Mouse (Mus musculus): ENCODE results near the gene Vps26c. TPM values are rescaled to one million over a fixed set of nuclear protein-coding genes. Genes with fewer than 3 reads are reported as not detected.

Gene Vps26c
- polyA plus RNA-seq, 1 experiment from 2014 or later: 42.3 TPM

GRCm38 (mm10) chr16:94549813-94550212, 23.2 kb upstream of the Vps26c start:
- DNase-seq (ENCODE audit: low spot score): no peak
- no peak for ATAC-seq (replicated peaks; ENCODE audit: low FRiP score, low read depth)
- H3K4me2 ChIP-seq (ENCODE audit: low read length): no peak overlapping the region
- no peaks in the 10 kb centered on the region for H3K27me3 ChIP-seq (ENCODE audit: insufficient read depth, low read length)
- no peak overlapping the region for H3K4me3 ChIP-seq (replicated peaks; ENCODE audit: low read depth, low read length)
- no peaks in the 10 kb centered on the region for H3K9me3 ChIP-seq (replicated peaks; ENCODE audit: low read length)
- H3K4me1 ChIP-seq (replicated peaks; ENCODE audit: insufficient read depth, low read length): no peaks in the 10 kb centered on the region
- 60% methylated on average over 10 of the region's 10 CpGs for WGBS
- H3K36me3 ChIP-seq (ENCODE audit: insufficient read depth, low read length): no peaks in the 10 kb centered on the region
- no peak for TF ChIP-seq CTCF (IDR thresholded peaks at IDR 0.05; ENCODE audit: low read depth)
- H3K27ac ChIP-seq: no peak overlapping the region
- H3K9ac ChIP-seq (ENCODE audit: low read depth, low read length): no peak overlapping the region

- no peak overlapping the region for H3K9ac ChIP-seq (ENCODE audit: low read depth, low read length)
- DNase-seq (ENCODE audit: low spot score) (no peak), ATAC-seq (replicated peaks; ENCODE audit: low FRiP score, low read depth) (no peak)
- H3K4me3 ChIP-seq (replicated peaks; ENCODE audit: low read depth, low read length): no peak overlapping the region
- H3K4me1 ChIP-seq (replicated peaks; ENCODE audit: insufficient read depth, low read length): no peaks in the 10 kb centered on the region
- no peak overlapping the region for H3K27ac ChIP-seq
- no peaks in the 10 kb centered on the region for H3K36me3 ChIP-seq (ENCODE audit: insufficient read depth, low read length)
- TF ChIP-seq CTCF (IDR thresholded peaks at IDR 0.05; ENCODE audit: low read depth): no peak
- no peak overlapping the region for H3K4me2 ChIP-seq (ENCODE audit: low read length)
- WGBS: 50% methylated on average over 8 of the region's 8 CpGs
- H3K9me3 ChIP-seq (replicated peaks; ENCODE audit: low read length): no peaks in the 10 kb centered on the region
- H3K27me3 ChIP-seq (ENCODE audit: insufficient read depth, low read length): no peaks in the 10 kb centered on the region
Measured at GRCm38 (mm10) chr16:94545781-94546562, 19.3 kb upstream of the Vps26c start.

GRCm38 (mm10) chr16:94544540-94545105, 18.0 kb upstream of the Vps26c start:
- TF ChIP-seq CTCF (IDR thresholded peaks at IDR 0.05; ENCODE audit: low read depth): no peak
- no peaks in the 10 kb centered on the region for H3K4me1 ChIP-seq (replicated peaks; ENCODE audit: insufficient read depth, low read length)
- no peak overlapping the region for H3K9ac ChIP-seq (ENCODE audit: low read depth, low read length)
- no peak for ATAC-seq (replicated peaks; ENCODE audit: low FRiP score, low read depth)
- WGBS: 57% methylated on average over 11 of the region's 11 CpGs
- no peak overlapping the region for H3K4me3 ChIP-seq (replicated peaks; ENCODE audit: low read depth, low read length)
- no peak for DNase-seq (ENCODE audit: low spot score)
- H3K27ac ChIP-seq: no peak overlapping the region
- H3K4me2 ChIP-seq (ENCODE audit: low read length): no peak overlapping the region
- H3K27me3 ChIP-seq (ENCODE audit: insufficient read depth, low read length): no peaks in the 10 kb centered on the region
- H3K36me3 ChIP-seq (ENCODE audit: insufficient read depth, low read length): no peaks in the 10 kb centered on the region
- no peaks in the 10 kb centered on the region for H3K9me3 ChIP-seq (replicated peaks; ENCODE audit: low read length)

- TF ChIP-seq CTCF (IDR thresholded peaks at IDR 0.05; ENCODE audit: low read depth): no peak
- H3K9ac ChIP-seq (ENCODE audit: low read depth, low read length): no peak overlapping the region
- no peaks in the 10 kb centered on the region for H3K9me3 ChIP-seq (replicated peaks; ENCODE audit: low read length)
- 82% methylated on average over 8 of the region's 8 CpGs for WGBS
- H3K27ac ChIP-seq: no peak overlapping the region
- no peaks in the 10 kb centered on the region for H3K4me1 ChIP-seq (replicated peaks; ENCODE audit: insufficient read depth, low read length)
- H3K4me3 ChIP-seq (replicated peaks; ENCODE audit: low read depth, low read length): no peak overlapping the region
- ATAC-seq (replicated peaks; ENCODE audit: low FRiP score, low read depth) (no peak), DNase-seq (ENCODE audit: low spot score) (no peak)
- H3K27me3 ChIP-seq (ENCODE audit: insufficient read depth, low read length): no peaks in the 10 kb centered on the region
- no peaks in the 10 kb centered on the region for H3K36me3 ChIP-seq (ENCODE audit: insufficient read depth, low read length)
- H3K4me2 ChIP-seq (ENCODE audit: low read length): no peak overlapping the region
Measured at GRCm38 (mm10) chr16:94542898-94543297, 16.3 kb upstream of the Vps26c start.

- H3K27me3 ChIP-seq (ENCODE audit: insufficient read depth, low read length): no peaks in the 10 kb centered on the region
- no peak overlapping the region for H3K9ac ChIP-seq (ENCODE audit: low read depth, low read length)
- no peak for DNase-seq (ENCODE audit: low spot score)
- no peaks in the 10 kb centered on the region for H3K9me3 ChIP-seq (replicated peaks; ENCODE audit: low read length)
- WGBS: 95% methylated on average over 9 of the region's 9 CpGs
- H3K4me2 ChIP-seq (ENCODE audit: low read length): no peak overlapping the region
- 0 out of 2 replicates have a peak, but pooled peaks cover 4% of the 10 kb centered on the region for H3K4me1 ChIP-seq (replicated peaks; ENCODE audit: insufficient read depth, low read length)
- ATAC-seq (replicated peaks; ENCODE audit: low FRiP score, low read depth): no peak
- H3K27ac ChIP-seq: no peak overlapping the region
- TF ChIP-seq CTCF (IDR thresholded peaks at IDR 0.05; ENCODE audit: low read depth): no peak
- no peak overlapping the region for H3K4me3 ChIP-seq (replicated peaks; ENCODE audit: low read depth, low read length)
- no peaks in the 10 kb centered on the region for H3K36me3 ChIP-seq (ENCODE audit: insufficient read depth, low read length)
Measured at GRCm38 (mm10) chr16:94540140-94540539, 13.5 kb upstream of the Vps26c start.

- no peaks in the 10 kb centered on the region for H3K9me3 ChIP-seq (replicated peaks; ENCODE audit: low read length)
- no peak overlapping the region for H3K9ac ChIP-seq (ENCODE audit: low read depth, low read length)
- H3K4me3 ChIP-seq (replicated peaks; ENCODE audit: low read depth, low read length): no peak overlapping the region
- no peaks in the 10 kb centered on the region for H3K36me3 ChIP-seq (ENCODE audit: insufficient read depth, low read length)
- no peak for TF ChIP-seq CTCF (IDR thresholded peaks at IDR 0.05; ENCODE audit: low read depth)
- H3K4me2 ChIP-seq (ENCODE audit: low read length): no peak overlapping the region
- peak; percentile 93 for ATAC-seq (replicated peaks; ENCODE audit: low FRiP score, low read depth)
- 10% methylated on average over 9 of the region's 9 CpGs for WGBS
- H3K4me1 ChIP-seq (replicated peaks; ENCODE audit: insufficient read depth, low read length): 0 out of 2 replicates have a peak, but pooled peaks cover 4% of the 10 kb centered on the region
- 0 out of 2 replicates have a peak overlapping the region, but pooled peaks have one; percentile 15 for H3K27ac ChIP-seq
- peak; percentile 72 for DNase-seq (ENCODE audit: low spot score)
- H3K27me3 ChIP-seq (ENCODE audit: insufficient read depth, low read length): no peaks in the 10 kb centered on the region
Measured at GRCm38 (mm10) chr16:94537159-94537527, 10.5 kb upstream of the Vps26c start.
